Mouse (Mus musculus): Measurements from ENCODE around the gene Crat.

DNA sequence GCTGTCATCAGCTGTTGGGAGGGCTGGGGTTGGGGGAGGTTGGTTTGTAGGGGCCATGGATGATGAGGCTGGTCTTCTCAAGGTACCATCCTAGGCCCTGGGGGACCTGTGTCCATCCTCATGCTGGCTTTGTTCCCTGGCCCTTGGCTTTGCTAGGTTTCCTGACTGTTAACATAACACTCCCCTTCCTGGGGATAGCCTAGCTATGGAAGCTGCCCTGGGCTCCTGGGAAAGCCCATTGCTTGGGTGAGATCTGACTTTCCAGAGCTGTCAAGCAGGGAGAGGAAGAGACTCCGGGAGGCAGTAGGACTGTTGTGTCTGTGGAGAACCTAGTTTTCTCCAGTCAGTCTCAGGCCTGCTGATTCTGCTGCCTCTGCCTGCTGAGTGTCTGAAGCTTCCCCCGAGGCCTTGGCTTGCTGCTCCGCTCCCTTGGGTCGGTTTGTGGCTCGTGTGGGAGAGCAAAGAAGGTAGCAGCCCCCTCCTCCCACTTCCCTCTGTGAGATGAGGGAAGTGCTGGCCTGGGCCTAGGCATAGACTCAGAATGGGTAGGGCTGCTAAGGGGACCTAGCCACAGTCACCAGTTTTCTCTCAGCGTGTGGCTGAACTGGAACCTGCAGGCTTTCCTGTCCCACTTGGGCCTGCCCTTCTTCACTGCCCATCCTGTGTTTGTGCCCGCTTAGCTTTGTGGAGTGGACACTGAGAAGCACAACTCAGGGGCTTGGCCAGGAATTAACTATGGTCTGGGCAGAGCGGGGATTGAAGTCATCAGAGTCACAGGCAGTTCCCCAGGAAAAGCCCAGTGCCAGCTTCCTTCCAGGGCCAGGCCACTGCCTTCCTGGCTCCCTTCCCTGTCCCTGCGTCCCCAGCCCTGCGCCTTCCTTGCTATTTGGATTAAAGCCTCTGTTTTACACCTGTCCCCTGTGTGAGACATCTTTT, 31.5 kb upstream of the Crat start:
- no peak for TF ChIP-seq TAL1 (IDR thresholded peaks at IDR 0.05; ENCODE audit: low read length)
- TF ChIP-seq GATA1 (IDR thresholded peaks at IDR 0.05; ENCODE audit: low read length), result no peak

All from erythroblast, embryonic 14.5 days (primary cell).